Mouse (Mus musculus): Measurements from ENCODE around the gene Olfr545. TPM values are rescaled to one million over a fixed set of nuclear protein-coding genes. Genes with fewer than 3 reads are reported as not detected.
A peak's percentile ranks its signal among the peaks of the same experiment; 100 is the strongest.

The Olfr545 gene
- polyA plus RNA-seq (2016; fragmentation: Nextera tagmentation; extraction: Ambion mirVana), result 0.09 TPM in 1 of 2 replicates, not detected in the other

GRCm38 (mm10) chr7:102499473-102499872 is at the start of gene Olfr545:
Gene Olfr545 (minus strand): TSS chr7:102499573.
- Histone ChIP-seq H3K27me3 (no peaks in the 10 kb centered on the region), H3K27ac (no peak within 1 kb of the TSS), H3K4me1 (replicated peaks) (no peaks in the 10 kb centered on the region), H3K4me3 (replicated peaks) (no peak within 1 kb of the TSS), H3K9ac (replicated peaks) (no peak within 1 kb of the TSS), H3K9me3 (no peaks in the 10 kb centered on the region), H3K4me2 (no peak within 1 kb of the TSS), H3K36me3 (no peaks in the 10 kb centered on the region)
- ATAC-seq (ENCODE audit: insufficient number of reproducible peaks, insufficient read depth, low FRiP score, low TSS enrichment, low read depth), result no peak
- 67% methylated on average over 3 of the region's 3 CpGs for WGBS

GRCm38 (mm10) chr7:102541251-102541650 is 41.9 kb upstream of the Olfr545 start:
- Histone ChIP-seq H3K4me3 (replicated peaks) (no peak overlapping the region), H3K9me3 (no peaks in the 10 kb centered on the region), H3K27me3 (no peaks in the 10 kb centered on the region), H3K36me3 (no peaks in the 10 kb centered on the region), H3K4me1 (replicated peaks) (no peaks in the 10 kb centered on the region), H3K9ac (replicated peaks) (no peak overlapping the region), H3K27ac (no peak overlapping the region), H3K4me2 (no peak overlapping the region)
- 73% methylated on average over 3 of the region's 3 CpGs for WGBS
- ATAC-seq (ENCODE audit: insufficient number of reproducible peaks, insufficient read depth, low FRiP score, low TSS enrichment, low read depth), result no peak

- no peaks in the 10 kb centered on the region for H3K9me3 ChIP-seq
- no peak within 1 kb of the TSS for H3K4me2 ChIP-seq
- no peak within 1 kb of the TSS for H3K4me3 ChIP-seq (replicated peaks)
- ATAC-seq (ENCODE audit: insufficient number of reproducible peaks, insufficient read depth, low FRiP score, low TSS enrichment, low read depth), result no peak
- H3K27me3 ChIP-seq, result no peaks in the 10 kb centered on the region
- H3K36me3 ChIP-seq, result no peaks in the 10 kb centered on the region
- no peak within 1 kb of the TSS for H3K9ac ChIP-seq (replicated peaks)
- WGBS, result 84% methylated on average over 2 of the region's 2 CpGs
- H3K27ac ChIP-seq, result no peak within 1 kb of the TSS
- no peaks in the 10 kb centered on the region for H3K4me1 ChIP-seq (replicated peaks)
Observed at GRCm38 (mm10) chr7:102540596-102540995, 41.2 kb upstream of the Olfr545 start, which contains the start of gene Olfr548-ps1. Gene Olfr548-ps1 (plus strand): TSS chr7:102540896.

- no peak for ATAC-seq (ENCODE audit: insufficient number of reproducible peaks, insufficient read depth, low FRiP score, low TSS enrichment, low read depth)
- Histone ChIP-seq H3K36me3 (no peaks in the 10 kb centered on the region), H3K9ac (replicated peaks) (no peak within 1 kb of the TSS), H3K27ac (no peak within 1 kb of the TSS), H3K27me3 (no peaks in the 10 kb centered on the region), H3K4me2 (no peak within 1 kb of the TSS), H3K9me3 (no peaks in the 10 kb centered on the region), H3K4me3 (replicated peaks) (no peak within 1 kb of the TSS), H3K4me1 (replicated peaks) (no peaks in the 10 kb centered on the region)
- 92% methylated on average over 1 of the region's 1 CpGs for WGBS
Observed at GRCm38 (mm10) chr7:102534449-102534848, 35.1 kb upstream of the Olfr545 start, which contains the start of gene Olfr547. Gene Olfr547 (plus strand): TSS chr7:102534749.

- Histone ChIP-seq H3K4me1 (replicated peaks) (no peaks in the 10 kb centered on the region), H3K36me3 (no peaks in the 10 kb centered on the region), H3K4me3 (replicated peaks) (no peak overlapping the region), H3K27ac (no peak overlapping the region), H3K4me2 (no peak overlapping the region), H3K9me3 (no peaks in the 10 kb centered on the region), H3K9ac (replicated peaks) (no peak overlapping the region), H3K27me3 (no peaks in the 10 kb centered on the region)
- ATAC-seq (ENCODE audit: insufficient number of reproducible peaks, insufficient read depth, low FRiP score, low TSS enrichment, low read depth), result no peak
- WGBS, result 79% methylated on average over 1 of the region's 1 CpGs
Observed at GRCm38 (mm10) chr7:102529052-102529451, 29.7 kb upstream of the Olfr545 start.

- peaks cover 9% of the 10 kb centered on the region; the same call in 1 of the 2 replicates for H3K4me1 ChIP-seq (replicated peaks)
- no peak overlapping the region for H3K9ac ChIP-seq (replicated peaks)
- H3K9me3 ChIP-seq, result no peaks in the 10 kb centered on the region
- H3K4me3 ChIP-seq (replicated peaks), result no peak overlapping the region
- peaks cover 34% of the 10 kb centered on the region for H3K27me3 ChIP-seq
- WGBS, result 79% methylated on average over 2 of the region's 2 CpGs
- ATAC-seq (ENCODE audit: insufficient number of reproducible peaks, insufficient read depth, low FRiP score, low TSS enrichment, low read depth), result no peak
- no peak overlapping the region for H3K27ac ChIP-seq
- no peak overlapping the region for H3K4me2 ChIP-seq
- no peaks in the 10 kb centered on the region for H3K36me3 ChIP-seq
Observed at GRCm38 (mm10) chr7:102517051-102517335, 17.6 kb upstream of the Olfr545 start.

- ATAC-seq (ENCODE audit: insufficient number of reproducible peaks, insufficient read depth, low FRiP score, low TSS enrichment, low read depth), result no peak
- Histone ChIP-seq H3K9ac (replicated peaks) (no peak overlapping the region), H3K4me3 (replicated peaks) (no peak overlapping the region), H3K9me3 (no peaks in the 10 kb centered on the region), H3K27ac (no peak overlapping the region), H3K36me3 (no peaks in the 10 kb centered on the region), H3K27me3 (peaks cover 40% of the 10 kb centered on the region), H3K4me1 (replicated peaks) (peaks cover 9% of the 10 kb centered on the region; the same call in 1 of the 2 replicates), H3K4me2 (no peak overlapping the region)
- 72% methylated on average over 10 of the region's 10 CpGs for WGBS
Observed at GRCm38 (mm10) chr7:102516261-102517050, 17.1 kb upstream of the Olfr545 start.

- no peaks in the 10 kb centered on the region for H3K36me3 ChIP-seq
- ATAC-seq (ENCODE audit: insufficient number of reproducible peaks, insufficient read depth, low FRiP score, low TSS enrichment, low read depth), result no peak
- no peak overlapping the region for H3K4me3 ChIP-seq (replicated peaks)
- H3K9ac ChIP-seq (replicated peaks), result no peak overlapping the region
- no peaks in the 10 kb centered on the region for H3K9me3 ChIP-seq
- 62% methylated on average over 4 of the region's 4 CpGs for WGBS
- no peak overlapping the region for H3K27ac ChIP-seq
- peaks cover 53% of the 10 kb centered on the region for H3K27me3 ChIP-seq
- H3K4me1 ChIP-seq (replicated peaks), result peaks cover 9% of the 10 kb centered on the region; the same call in 1 of the 2 replicates
- no peak overlapping the region for H3K4me2 ChIP-seq
Observed at GRCm38 (mm10) chr7:102514144-102514543, 14.8 kb upstream of the Olfr545 start.

GRCm38 (mm10) chr7:102512814-102513435 is 13.6 kb upstream of the Olfr545 start:
- H3K9me3 ChIP-seq, result no peaks in the 10 kb centered on the region
- peak overlapping the region; percentile 68 for H3K9ac ChIP-seq (replicated peaks)
- no peaks in the 10 kb centered on the region for H3K36me3 ChIP-seq
- peak; percentile 85 for ATAC-seq (ENCODE audit: insufficient number of reproducible peaks, insufficient read depth, low FRiP score, low TSS enrichment, low read depth)
- 1% methylated on average over 54 of the region's 54 CpGs for WGBS
- peaks cover 9% of the 10 kb centered on the region; the same call in 1 of the 2 replicates for H3K4me1 ChIP-seq (replicated peaks)
- peak overlapping the region; percentile 84 for H3K4me2 ChIP-seq
- H3K27ac ChIP-seq, result no peak overlapping the region
- H3K4me3 ChIP-seq (replicated peaks), result peak overlapping the region; percentile 46
- peaks cover 53% of the 10 kb centered on the region for H3K27me3 ChIP-seq

- ATAC-seq (ENCODE audit: insufficient number of reproducible peaks, insufficient read depth, low FRiP score, low TSS enrichment, low read depth), result no peak
- 89% methylated on average over 10 of the region's 10 CpGs for WGBS
- H3K4me1 ChIP-seq (replicated peaks), result peaks cover 9% of the 10 kb centered on the region; the same call in 1 of the 2 replicates
Observed at GRCm38 (mm10) chr7:102511927-102512326, 12.6 kb upstream of the Olfr545 start.

GRCm38 (mm10) chr7:102509726-102510125 is 10.4 kb upstream of the Olfr545 start:
- Histone ChIP-seq H3K27me3 (peaks cover 40% of the 10 kb centered on the region), H3K27ac (no peak overlapping the region)
- ATAC-seq (ENCODE audit: insufficient number of reproducible peaks, insufficient read depth, low FRiP score, low TSS enrichment, low read depth), result no peak

More at GRCm38 (mm10) chr7:102511927-102512326, 12.6 kb upstream of the Olfr545 start:
- H3K36me3 ChIP-seq, result no peaks in the 10 kb centered on the region
- no peak overlapping the region for H3K4me2 ChIP-seq
- H3K4me3 ChIP-seq (replicated peaks), result no peak overlapping the region
- H3K9ac ChIP-seq (replicated peaks), result no peak overlapping the region
- no peaks in the 10 kb centered on the region for H3K9me3 ChIP-seq
- H3K27ac ChIP-seq, result no peak overlapping the region
- peaks cover 53% of the 10 kb centered on the region for H3K27me3 ChIP-seq

More at GRCm38 (mm10) chr7:102509726-102510125, 10.4 kb upstream of the Olfr545 start:
- no peaks in the 10 kb centered on the region for H3K36me3 ChIP-seq
- H3K9ac ChIP-seq (replicated peaks), result no peak overlapping the region
- WGBS, result 68% methylated on average over 7 of the region's 7 CpGs
- H3K4me1 ChIP-seq (replicated peaks), result peaks cover 5% of the 10 kb centered on the region; the same call in 1 of the 2 replicates
- no peak overlapping the region for H3K4me2 ChIP-seq
- H3K4me3 ChIP-seq (replicated peaks), result no peak overlapping the region
- H3K9me3 ChIP-seq, result no peaks in the 10 kb centered on the region

Measured in limb, embryonic 12.5 days (tissue).